Mouse (Mus musculus) frontal cortex, postnatal 36 days (tissue): ENCODE data around the gene Sugp1.
A peak's percentile ranks its signal among the peaks of the same experiment; 100 is the strongest.
"Not testable (repeated sequence)": the region's sequence is repeated elsewhere in the genome, so short reads cannot be mapped to it uniquely, and the experiment has no call there.

Experiments
- DNase-seq, 2 experiments: peaks; one replicate each; pipeline ENCODE4 v3.0.0; 2022; ENCODE audit warnings: low spot score in 2 of 2

Sugp1 gene

DNA sequence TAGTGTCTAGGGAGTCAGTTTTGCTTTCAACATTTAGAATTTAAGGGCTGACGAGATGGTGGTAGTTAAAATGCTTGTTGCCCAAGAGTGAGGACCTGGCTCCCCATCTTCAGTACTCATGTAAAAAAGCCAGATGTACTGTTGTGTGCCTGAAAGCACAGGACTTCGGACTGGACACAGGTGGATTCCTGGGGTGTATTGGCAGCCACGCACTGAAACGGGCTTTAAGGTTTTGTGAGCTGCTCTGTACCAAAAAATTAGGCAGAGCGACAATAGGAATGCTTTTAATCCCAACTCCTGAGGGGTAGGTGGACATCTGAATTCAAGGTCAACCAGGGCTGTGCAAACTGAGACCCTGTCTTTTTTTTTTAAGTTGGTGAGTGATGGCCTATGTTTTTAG, 1.4 kb downstream of the Sugp1 start:
- DNase-seq, result no peak

DNA sequence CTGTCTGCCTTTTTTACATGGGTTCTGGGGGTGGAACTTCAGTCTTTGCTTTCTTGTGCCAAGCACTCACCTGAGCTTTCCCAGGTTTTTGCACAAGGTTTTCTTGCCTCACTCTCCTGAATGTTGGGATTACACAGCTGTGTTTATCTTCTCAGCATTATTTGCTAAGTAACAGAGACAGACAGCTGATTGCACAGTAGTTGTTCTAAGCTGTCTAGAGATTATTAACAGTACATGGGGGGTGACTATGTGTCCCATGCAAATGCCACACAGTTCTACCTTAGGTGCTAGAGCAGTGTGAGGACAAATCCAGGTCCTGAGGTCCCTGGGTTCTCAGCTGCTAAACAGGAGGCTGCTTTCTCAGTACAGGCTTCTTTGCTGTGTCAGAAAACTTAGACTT, 7.0 kb downstream of the Sugp1 start:
- no peak for DNase-seq

DNA sequence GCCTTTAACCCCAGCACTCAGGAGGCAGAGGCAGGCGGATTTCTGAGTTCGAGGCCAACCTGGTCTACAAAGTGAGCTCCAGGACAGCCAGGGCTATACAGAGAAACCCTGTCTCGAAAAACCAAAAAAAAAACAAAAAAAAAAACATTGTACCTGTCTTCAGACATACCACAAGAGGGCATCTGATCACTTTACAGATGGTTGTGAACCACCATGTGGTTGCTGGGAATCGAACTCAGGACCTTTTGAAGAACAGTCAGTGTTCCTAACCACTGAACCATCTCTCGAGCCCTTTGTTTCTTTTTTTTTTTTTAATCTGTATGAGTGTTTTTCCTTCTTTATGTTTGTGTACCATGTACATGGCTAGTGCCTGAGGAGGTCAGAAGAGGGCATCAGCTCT, 7.8 kb downstream of the Sugp1 start:
- DNase-seq, result not testable (repeated sequence)

DNA sequence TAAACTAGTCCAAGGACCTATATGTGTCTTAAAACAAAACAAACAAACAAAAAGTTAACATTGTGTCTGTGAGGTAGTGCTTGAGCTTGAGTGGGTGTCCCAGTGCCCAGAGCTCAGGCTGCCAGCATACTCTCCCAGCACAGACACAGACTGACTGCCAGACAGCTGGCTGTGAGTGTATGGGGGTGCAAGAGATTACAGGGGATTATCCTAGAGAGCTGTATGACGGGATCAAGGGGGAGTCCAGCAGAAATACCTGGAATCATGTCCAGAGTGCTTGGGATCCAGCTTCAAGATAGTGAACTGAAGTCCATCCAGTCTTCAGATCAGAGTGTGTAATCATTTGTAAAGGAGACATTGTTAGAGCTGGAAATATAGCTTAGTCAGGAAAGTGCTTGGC, 15.1 kb downstream of the Sugp1 start:
- DNase-seq, result no peak

DNA sequence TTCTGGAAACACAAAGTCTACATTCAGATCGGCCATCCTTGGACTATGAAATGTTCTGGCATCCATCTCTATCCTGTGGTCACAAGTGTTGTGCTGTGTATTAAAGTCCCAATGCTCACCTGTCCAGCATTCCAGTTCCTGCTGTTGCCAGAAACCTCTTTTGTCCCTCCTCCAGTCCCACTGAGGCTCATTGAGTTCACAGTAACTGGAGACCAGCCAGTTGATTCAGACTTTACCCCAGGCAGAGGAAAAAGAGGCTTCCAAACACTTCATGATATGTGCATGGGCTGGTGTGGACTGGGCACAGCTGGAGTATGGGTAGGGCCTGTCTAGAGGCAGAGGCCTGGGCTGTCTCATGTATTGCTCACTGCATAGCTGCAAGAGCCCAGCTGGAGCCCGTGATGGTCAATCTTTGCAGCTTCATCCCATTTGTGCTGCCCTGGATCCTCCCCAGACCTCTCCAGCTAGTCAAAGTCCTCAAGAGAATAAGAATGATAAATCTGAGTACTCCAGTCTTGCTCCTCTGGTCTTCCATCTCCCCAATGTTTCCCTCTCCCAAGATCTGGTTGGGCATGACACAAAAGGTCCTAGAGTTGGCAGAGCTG, 29.3 kb downstream of the Sugp1 start:
- DNase-seq, result no peak

DNA sequence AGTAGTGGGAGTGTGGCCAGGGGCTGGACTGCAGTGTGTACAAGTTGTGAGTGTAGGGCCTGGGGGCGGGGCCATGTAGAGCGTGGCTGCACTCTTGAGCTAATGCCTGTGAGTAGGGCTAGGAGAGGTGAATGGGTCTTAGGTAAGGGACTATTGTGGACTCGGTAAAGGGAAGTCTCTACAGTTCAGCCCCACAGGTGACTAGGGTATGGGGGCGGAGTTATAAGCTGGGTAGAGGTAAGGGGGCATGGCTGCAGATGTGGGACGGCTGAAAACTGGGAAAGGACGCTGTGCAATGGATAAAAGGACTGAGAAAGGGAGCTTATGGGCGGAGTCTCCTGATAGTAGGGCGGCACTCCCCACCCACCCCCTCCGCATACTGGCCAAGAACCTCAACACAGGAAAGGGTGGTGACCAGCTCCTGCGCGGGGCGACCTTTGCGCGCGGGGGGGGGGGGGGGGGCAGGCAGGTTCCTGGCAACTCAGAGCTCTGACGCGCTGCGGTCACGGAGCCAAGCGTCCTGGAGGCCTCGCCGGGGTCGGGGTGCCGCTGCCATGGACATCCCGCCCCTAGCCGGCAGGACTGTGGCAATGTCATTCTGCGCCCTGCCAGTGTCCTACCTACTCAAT, 29.9 kb downstream of the Sugp1 start, which contains the start of gene Tm6sf2:
TSS of gene Tm6sf2 (plus strand) at position 484 of the 629 bp plus-strand sequence.
- no peak for DNase-seq

DNA sequence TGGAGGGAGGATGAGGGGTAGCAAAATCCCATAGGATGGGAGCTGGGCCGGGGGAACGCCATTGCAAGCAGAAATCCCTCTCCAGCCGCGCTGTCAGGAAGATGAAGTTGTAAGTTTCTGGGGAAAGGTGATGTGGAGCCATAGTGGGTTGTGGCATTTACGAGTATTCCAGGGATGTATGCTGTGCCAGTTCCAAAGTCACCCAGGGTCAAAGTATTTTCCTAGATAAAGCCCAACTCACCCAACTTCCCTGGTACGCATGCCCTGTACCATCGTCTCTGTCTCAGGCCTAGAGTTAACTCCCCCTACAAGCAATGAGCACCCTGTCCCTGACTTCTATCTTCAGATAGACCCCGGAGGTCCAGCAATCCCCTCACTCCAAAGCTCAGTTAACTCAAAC, 30.5 kb downstream of the Sugp1 start:
- no peak for DNase-seq

DNA sequence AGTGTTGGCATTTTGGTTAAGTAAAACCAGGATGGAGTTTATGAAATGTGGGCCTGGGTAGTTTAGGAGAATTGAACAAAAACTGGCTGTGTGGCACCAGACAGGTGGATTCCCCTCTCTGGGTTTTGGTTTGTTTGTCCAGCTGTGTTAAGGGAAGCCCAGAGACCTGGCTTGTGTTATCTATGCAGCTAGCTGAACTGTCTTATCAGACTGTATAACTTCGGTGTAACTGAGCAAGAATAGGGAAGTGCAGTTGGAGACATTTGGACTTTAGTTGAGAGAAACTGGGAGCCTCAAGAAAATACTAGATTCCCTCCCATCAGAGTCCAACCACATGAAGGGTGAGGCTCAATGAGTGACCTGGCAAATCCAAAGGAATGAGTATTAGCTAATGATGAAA, 31.1 kb downstream of the Sugp1 start:
- DNase-seq, result no peak

DNA sequence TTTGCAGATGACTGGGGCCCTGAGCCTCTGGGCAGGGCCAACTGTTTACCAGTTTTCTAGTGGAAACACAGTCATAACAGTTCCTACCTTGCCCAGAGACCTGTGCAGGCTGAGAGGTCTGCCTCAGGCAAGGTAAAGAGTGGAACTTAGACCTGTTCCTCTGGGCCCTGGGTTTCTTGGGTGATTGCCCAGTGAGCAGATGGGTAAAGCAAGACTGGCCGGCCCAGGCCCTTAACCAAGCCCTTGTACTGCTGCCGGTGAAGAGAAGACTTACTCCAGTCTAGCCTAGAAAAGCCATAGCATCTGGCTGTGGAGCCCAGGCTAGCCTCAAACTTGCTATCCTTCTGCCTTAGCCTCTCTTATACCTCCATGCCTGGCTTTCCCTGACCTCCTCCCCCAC, 39.4 kb downstream of the Sugp1 start:
- no peak for DNase-seq

DNA sequence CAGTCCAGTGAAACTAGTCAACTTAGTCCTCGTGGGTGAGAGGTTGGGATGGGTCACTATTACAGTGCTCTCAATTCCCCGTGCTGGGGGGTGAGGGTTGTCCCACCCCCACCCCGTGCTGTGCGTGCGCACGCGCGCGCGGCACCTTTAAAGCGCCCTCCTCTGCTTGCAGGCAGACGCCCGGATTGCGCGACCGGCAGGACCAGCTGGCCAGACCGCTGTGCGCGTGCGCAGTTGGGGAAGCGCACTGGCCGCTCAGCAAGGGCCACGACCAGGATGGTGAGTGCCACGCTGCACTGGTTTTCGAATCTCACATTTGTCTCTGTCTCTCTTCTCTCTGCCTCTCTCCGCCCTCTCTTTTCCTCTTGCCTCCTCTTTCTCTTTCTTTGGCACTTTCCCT, 40.7 kb downstream of the Sugp1 start, which contains the start of gene Hapln4:
TSS of gene Hapln4 (plus strand) at position 173 of the 400 bp plus-strand sequence.
- DNase-seq, result peak; percentile 67 to 74

DNA sequence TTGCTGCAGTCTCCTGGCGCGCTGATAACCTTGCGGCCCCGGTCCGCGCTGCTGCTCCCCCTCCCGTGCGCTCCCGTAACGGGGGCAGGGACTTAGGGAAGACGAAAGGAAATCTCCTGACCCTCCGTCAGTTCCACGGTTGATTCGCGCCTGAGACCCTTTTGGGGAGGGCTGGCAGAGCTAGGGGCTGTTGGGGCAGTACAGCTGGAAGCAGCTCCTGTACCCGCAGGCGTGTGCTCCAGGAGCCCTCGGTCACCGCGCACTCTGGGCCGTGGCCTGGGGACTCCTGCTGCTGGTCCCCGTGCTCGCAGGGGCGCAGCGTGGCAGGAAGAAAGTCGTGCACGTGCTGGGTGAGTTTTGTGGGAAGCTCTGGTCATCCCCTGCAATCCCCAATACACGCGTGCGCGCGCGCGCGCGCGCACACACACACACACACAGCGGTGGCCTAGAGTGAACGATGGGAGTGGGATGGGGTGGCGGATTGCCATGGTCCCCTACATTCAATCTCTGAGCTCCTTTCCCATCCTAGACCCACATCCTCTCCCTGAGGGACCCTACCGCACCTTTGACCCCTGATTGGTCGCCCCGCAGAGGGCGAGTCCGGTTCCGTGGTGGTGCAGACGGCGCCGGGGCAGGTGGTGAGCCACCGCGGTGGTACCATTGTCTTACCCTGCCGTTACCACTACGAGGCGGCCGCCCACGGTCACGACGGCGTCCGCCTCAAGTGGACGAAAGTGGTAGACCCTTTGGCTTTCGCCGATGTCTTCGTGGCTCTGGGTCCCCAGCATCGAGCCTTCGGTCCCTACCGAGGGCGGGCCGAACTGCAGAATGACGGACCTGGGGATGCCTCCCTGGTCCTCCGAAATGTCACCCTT, 41.8 kb downstream of the Sugp1 start:
- no peak for DNase-seq

DNA sequence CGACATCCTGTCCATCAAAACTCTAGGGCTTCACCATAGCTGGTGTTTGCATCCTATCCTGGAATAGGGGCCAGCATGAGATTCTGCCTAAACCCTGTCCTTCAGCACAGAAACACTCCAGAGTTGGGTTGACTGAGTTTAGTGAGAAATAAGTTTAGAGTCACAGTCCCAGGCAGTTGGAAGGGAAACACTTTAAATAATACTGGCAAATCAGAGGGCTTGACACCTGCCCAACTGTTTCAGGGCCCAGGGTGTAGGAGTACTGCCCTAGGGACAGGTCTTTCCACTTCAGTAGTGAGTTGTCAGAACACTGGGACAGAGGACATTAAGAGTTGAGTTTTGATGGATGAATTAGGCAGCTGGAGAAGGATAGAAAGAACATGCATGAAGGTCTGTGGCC, 43.5 kb downstream of the Sugp1 start:
- no peak for DNase-seq

DNA sequence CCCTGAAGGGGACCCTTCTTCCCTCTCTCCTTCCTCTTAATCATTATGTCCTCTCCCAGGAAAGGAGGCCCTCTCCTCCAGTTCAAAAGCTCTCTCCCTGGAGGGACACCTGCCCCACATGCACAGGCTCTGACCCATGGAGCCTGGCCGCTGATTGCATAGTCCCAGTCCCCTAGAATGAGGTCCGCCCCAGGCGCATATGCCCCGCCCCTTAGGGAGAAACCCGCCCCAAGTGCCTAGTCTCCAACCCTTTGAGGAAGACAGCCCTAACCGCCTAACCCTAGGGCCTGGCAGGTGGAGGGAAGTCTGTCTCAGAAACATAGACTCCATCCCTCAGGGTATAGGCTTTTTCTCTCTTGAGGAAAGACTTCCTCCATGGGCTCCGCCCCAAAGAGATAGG, 44.6 kb downstream of the Sugp1 start:
- no peak for DNase-seq

DNA sequence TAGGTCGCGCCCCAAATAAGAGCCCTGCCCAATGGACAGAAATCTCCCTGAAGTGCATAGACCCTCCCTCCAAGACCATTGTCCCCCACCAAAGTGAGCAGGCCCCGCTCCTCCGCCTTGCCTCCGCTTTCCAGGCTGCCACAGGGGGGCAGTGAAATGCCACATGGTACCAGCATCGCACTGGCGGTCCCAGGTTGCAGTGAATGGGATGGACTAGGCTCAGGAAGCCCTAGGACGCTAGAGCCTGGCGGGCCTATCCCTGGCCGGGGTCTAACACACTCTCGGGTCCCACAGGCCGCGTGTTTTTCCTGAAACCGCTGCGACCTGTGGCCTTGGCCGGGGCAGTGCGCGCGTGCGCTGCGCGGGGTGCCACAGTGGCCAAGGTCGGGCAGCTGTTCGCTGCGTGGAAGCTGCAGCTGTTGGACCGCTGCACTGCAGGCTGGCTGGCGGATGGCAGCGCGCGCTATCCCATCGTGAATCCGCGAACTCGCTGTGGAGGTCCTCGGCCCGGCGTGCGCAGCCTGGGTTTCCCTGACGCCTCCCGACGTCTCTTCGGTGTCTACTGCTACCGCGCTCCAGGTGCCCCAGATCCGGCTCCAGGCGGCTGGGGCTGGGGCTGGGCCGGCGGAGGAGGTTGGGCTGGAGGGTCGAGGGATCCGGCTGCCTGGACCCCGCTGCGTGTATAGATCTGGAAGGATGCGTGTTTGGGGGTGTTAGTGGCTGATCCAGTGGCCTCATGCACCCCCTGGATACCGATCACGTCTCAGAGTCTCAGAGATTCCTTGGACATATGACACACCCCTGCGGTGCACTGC, 45.4 kb downstream of the Sugp1 start:
- peak; percentile 75 to 76 for DNase-seq

DNA sequence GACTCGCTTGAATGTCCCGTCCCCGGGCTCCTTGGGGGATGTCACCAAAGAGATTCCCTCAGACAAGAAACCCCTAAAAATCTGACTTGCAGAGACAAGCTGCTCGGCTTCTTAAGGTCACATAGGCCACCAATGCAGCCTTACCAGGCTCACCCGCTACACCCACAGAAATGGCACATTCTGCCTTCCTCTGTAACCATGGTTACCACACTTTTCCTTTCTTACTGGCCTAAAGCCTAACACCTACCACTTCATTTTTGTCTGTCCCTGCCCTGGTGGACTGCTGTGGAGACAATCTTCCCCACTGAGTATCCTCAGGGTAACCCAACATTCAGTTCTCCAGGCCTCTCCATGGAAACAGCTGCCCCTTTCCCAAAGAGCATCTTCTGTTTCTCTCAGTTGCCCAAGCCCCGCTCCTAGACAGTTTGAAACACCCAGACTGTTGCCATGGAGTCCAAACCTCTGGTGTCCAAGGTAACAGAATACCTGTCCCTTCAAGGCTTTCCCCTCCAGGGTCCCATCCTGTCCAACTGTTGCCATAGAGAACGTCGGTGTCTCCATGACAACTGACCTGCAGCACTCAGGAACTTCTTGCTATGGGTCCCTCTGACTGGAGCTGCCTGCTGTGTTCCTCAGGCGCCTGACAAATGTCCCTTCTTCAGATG, 46.8 kb downstream of the Sugp1 start:
- DNase-seq, result peak in 1 of 2 experiments; percentile 54

DNA sequence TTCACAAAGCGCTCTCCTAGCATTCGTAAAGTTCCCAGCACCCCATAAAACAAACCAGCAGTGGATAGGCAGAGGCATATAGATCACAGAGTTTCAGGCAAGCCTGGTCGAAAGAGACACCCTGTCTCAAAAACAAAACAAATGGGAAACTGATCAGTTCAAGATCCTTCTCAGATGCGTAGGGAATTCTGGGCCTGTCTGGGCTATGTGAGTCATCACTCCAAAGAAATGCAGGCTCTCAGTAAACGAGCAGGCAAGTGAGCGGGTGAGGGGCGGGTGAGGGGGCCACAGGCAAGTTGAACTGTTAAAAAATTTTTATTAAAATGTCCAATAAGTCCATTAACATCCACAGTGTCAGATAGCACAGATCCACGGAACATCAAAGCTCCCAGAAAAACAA, 50.2 kb downstream of the Sugp1 start:
- DNase-seq, result no peak

DNA sequence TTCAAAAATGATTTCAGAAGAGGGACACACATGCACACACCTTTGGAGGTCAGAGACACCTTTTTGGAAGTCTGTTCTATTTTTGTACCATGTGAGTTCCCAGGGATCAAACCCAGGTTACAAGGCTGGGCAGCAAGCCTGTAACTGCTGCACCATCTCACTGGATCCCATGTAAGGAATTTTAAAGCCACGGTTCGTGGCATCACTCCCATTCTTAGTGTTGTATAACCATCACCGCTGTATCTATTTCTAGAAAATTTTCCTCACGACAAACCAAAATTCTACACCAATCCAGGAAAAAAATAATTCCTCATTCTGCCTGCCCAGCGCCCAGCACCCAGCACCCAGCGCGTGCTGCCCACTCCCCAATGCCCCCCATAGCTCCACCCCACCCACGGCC, 56.7 kb downstream of the Sugp1 start:
- DNase-seq, result peak in 1 of 2 experiments; percentile 82

DNA sequence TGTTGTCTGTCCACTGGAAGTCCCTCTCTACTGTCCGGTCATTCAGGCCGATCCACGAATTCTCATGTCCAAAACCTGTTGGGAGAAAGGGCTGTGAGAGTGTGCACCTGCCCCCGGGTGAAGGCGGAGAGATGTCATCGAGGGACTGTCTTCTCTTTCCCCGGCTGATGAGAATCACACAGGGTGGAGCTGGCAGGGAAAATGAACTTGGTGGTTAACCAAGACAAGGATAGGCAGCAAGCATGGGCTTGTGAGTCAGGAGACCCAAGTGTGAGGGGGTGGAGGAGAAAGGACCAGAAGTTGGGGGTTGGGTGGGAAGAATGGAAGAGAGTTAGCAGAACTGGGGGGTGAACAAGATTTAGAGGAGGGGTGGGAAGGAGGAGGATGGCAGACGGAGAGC, 57.6 kb downstream of the Sugp1 start:
- DNase-seq, result no peak

DNA sequence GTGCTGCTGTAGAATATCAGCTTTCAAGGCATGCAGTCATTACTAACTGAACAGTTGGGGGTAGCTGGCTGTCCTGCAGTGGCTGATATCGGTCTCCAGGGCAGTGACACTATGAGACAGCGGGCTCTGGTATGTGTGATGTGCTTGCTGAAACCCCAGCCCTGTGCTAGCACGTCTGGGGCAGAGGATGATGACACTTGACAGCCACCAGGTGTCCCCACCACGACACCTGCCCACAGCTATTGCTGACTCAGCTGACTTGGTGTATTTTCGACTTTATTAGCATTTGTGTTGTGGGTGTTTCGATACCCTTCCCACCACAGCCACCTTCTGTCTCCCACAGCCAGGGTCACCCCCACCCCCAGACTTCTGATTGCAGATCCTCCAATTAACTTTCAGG, 61.9 kb downstream of the Sugp1 start:
- no peak for DNase-seq

DNA sequence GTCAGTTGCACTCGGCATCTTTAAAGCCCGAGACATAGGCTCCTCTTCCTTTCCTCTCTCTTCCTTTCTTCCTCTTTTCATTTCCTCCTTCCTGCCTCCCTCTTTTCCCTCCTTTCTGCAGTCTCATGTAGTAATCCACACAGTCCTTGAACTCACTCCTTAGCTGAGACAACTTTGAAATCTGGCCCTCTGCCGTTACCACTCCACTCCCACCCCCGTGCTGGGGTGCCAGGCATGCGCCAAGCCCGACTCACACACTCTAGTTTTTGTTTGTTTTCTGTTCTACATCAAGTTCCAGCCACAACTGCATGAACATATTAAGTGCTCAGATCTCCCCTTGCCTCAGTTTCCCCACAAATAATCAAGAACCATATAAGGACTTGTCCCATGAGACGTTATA, 62.3 kb downstream of the Sugp1 start:
- no peak for DNase-seq

DNA sequence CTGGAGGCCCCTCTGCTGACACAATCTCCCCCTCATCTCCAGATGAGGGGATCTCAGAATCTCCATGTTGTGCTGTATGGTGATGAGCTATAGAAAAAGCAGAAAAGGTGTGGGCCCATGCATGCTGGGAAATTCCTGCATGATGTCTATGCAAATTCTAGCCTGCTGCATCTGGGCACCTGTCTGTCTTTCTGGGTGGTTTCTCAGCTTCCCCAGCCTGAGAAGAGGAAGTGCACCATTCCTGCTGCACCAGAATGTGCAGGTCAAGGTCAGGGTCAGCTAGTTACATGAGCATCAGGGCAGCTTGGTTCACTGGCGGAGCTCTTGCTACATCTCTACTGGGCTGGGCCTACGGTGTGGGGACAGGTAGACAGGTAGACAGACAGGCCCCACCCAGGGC, 67.8 kb downstream of the Sugp1 start:
- DNase-seq, result no peak
